Mouse (Mus musculus): ENCODE measurements around the gene Actbl2. TPM values are rescaled to one million over a fixed set of nuclear protein-coding genes. Genes with fewer than 3 reads are reported as not detected.
A peak's percentile ranks its signal among the peaks of the same experiment; 100 is the strongest.

The Actbl2 gene
- not detected in 2 replicates for polyA plus RNA-seq (2015; fragmentation: Nextera tagmentation; extraction: Ambion mirVana)

- 87% methylated on average over 5 of the region's 5 CpGs for WGBS
- Histone ChIP-seq H3K9me3 (no peaks in the 10 kb centered on the region), H3K27ac (replicated peaks) (no peak within 1 kb of the TSS), H3K4me3 (no peak within 1 kb of the TSS), H3K4me1 (replicated peaks) (no peaks in the 10 kb centered on the region; the same call in 1 of the 2 replicates), H3K27me3 (no peaks in the 10 kb centered on the region), H3K36me3 (no peaks in the 10 kb centered on the region), H3K4me2 (no peak within 1 kb of the TSS), H3K9ac (no peak within 1 kb of the TSS)
- ATAC-seq (ENCODE audit: low read depth) = no peak
Observed at GRCm38 (mm10) chr13:111254713-111255112, at the start of gene Actbl2. Gene Actbl2, plus strand, starts transcription at chr13:111255013.

- Histone ChIP-seq H3K9ac (no peak overlapping the region), H3K4me2 (no peak overlapping the region), H3K9me3 (no peaks in the 10 kb centered on the region), H3K27me3 (no peaks in the 10 kb centered on the region), H3K27ac (replicated peaks) (no peak overlapping the region; the same call in 1 of the 2 replicates), H3K4me3 (no peak overlapping the region), H3K4me1 (replicated peaks) (no peaks in the 10 kb centered on the region), H3K36me3 (no peaks in the 10 kb centered on the region)
- no peak for ATAC-seq (ENCODE audit: low read depth)
- 62% methylated on average over 8 of the region's 8 CpGs for WGBS
Observed at GRCm38 (mm10) chr13:111210649-111211378, 44.0 kb upstream of the Actbl2 start.

GRCm38 (mm10) chr13:111228768-111229167 is 26.0 kb upstream of the Actbl2 start:
- Histone ChIP-seq H3K4me1 (replicated peaks) (no peaks in the 10 kb centered on the region), H3K9me3 (no peaks in the 10 kb centered on the region), H3K4me2 (no peak overlapping the region), H3K9ac (no peak overlapping the region), H3K27ac (replicated peaks) (no peak overlapping the region), H3K27me3 (no peaks in the 10 kb centered on the region), H3K4me3 (no peak overlapping the region), H3K36me3 (no peaks in the 10 kb centered on the region)
- ATAC-seq (ENCODE audit: low read depth) = no peak
- WGBS = 30% methylated on average over 5 of the region's 5 CpGs

GRCm38 (mm10) chr13:111229541-111229940 is 25.3 kb upstream of the Actbl2 start:
- WGBS = 92% methylated on average over 6 of the region's 6 CpGs
- Histone ChIP-seq H3K4me3 (no peak overlapping the region), H3K27ac (replicated peaks) (no peak overlapping the region), H3K4me2 (no peak overlapping the region), H3K9ac (no peak overlapping the region), H3K27me3 (no peaks in the 10 kb centered on the region), H3K36me3 (no peaks in the 10 kb centered on the region), H3K4me1 (replicated peaks) (no peaks in the 10 kb centered on the region), H3K9me3 (no peaks in the 10 kb centered on the region)
- ATAC-seq (ENCODE audit: low read depth) = no peak

- Histone ChIP-seq H3K36me3 (no peaks in the 10 kb centered on the region), H3K4me2 (no peak overlapping the region), H3K27me3 (no peaks in the 10 kb centered on the region), H3K4me1 (replicated peaks) (no peaks in the 10 kb centered on the region), H3K4me3 (no peak overlapping the region), H3K9me3 (no peaks in the 10 kb centered on the region), H3K9ac (no peak overlapping the region), H3K27ac (replicated peaks) (no peak overlapping the region)
- no peak for ATAC-seq (ENCODE audit: low read depth)
- 73% methylated on average over 7 of the region's 7 CpGs for WGBS
Observed at GRCm38 (mm10) chr13:111232416-111232815, 22.4 kb upstream of the Actbl2 start.

GRCm38 (mm10) chr13:111233356-111233755 is 21.5 kb upstream of the Actbl2 start:
- ATAC-seq (ENCODE audit: low read depth) = no peak
- Histone ChIP-seq H3K9me3 (no peaks in the 10 kb centered on the region), H3K36me3 (no peaks in the 10 kb centered on the region), H3K4me1 (replicated peaks) (no peaks in the 10 kb centered on the region), H3K9ac (no peak overlapping the region), H3K4me2 (no peak overlapping the region), H3K4me3 (no peak overlapping the region), H3K27ac (replicated peaks) (no peak overlapping the region), H3K27me3 (no peaks in the 10 kb centered on the region)
- WGBS = 82% methylated on average over 5 of the region's 5 CpGs

- no peaks in the 10 kb centered on the region for H3K9me3 ChIP-seq
- no peaks in the 10 kb centered on the region for H3K27me3 ChIP-seq
- no peak overlapping the region for H3K4me2 ChIP-seq
- ATAC-seq (ENCODE audit: low read depth) = no peak
- no peaks in the 10 kb centered on the region for H3K4me1 ChIP-seq (replicated peaks)
- H3K36me3 ChIP-seq = no peaks in the 10 kb centered on the region
- no peak overlapping the region for H3K9ac ChIP-seq
- H3K4me3 ChIP-seq = no peak overlapping the region
- H3K27ac ChIP-seq (replicated peaks) = no peak overlapping the region
- WGBS = 78% methylated on average over 3 of the region's 3 CpGs
Observed at GRCm38 (mm10) chr13:111234573-111234972, 20.2 kb upstream of the Actbl2 start.

GRCm38 (mm10) chr13:111235719-111236166 is 19.1 kb upstream of the Actbl2 start:
- Histone ChIP-seq H3K27ac (replicated peaks) (no peak overlapping the region), H3K4me2 (no peak overlapping the region), H3K4me3 (no peak overlapping the region), H3K9ac (no peak overlapping the region), H3K36me3 (no peaks in the 10 kb centered on the region), H3K4me1 (replicated peaks) (no peaks in the 10 kb centered on the region), H3K9me3 (peaks cover 8% of the 10 kb centered on the region; the same call in 1 of the 2 replicates), H3K27me3 (no peaks in the 10 kb centered on the region)
- WGBS = 60% methylated on average over 6 of the region's 6 CpGs
- ATAC-seq (ENCODE audit: low read depth) = peak; percentile 40

GRCm38 (mm10) chr13:111236461-111236864 is 18.4 kb upstream of the Actbl2 start:
- no peaks in the 10 kb centered on the region for H3K27me3 ChIP-seq
- H3K36me3 ChIP-seq = no peaks in the 10 kb centered on the region
- peaks cover 8% of the 10 kb centered on the region; the same call in 1 of the 2 replicates for H3K9me3 ChIP-seq
- H3K4me1 ChIP-seq (replicated peaks) = no peaks in the 10 kb centered on the region
- H3K27ac ChIP-seq (replicated peaks) = no peak overlapping the region
- H3K9ac ChIP-seq = no peak overlapping the region
- H3K4me2 ChIP-seq = no peak overlapping the region
- H3K4me3 ChIP-seq = no peak overlapping the region
- no peak for ATAC-seq (ENCODE audit: low read depth)
- WGBS = 83% methylated on average over 9 of the region's 9 CpGs

GRCm38 (mm10) chr13:111237296-111237695 is 17.5 kb upstream of the Actbl2 start:
- 90% methylated on average over 1 of the region's 1 CpGs for WGBS
- H3K9ac ChIP-seq = no peak overlapping the region
- no peak overlapping the region for H3K4me2 ChIP-seq
- H3K36me3 ChIP-seq = no peaks in the 10 kb centered on the region
- H3K27ac ChIP-seq (replicated peaks) = no peak overlapping the region
- H3K4me3 ChIP-seq = no peak overlapping the region
- H3K27me3 ChIP-seq = no peaks in the 10 kb centered on the region
- H3K9me3 ChIP-seq = peaks cover 8% of the 10 kb centered on the region; the same call in 1 of the 2 replicates
- no peak for ATAC-seq (ENCODE audit: low read depth)
- no peaks in the 10 kb centered on the region for H3K4me1 ChIP-seq (replicated peaks)

GRCm38 (mm10) chr13:111237865-111238465 is 16.8 kb upstream of the Actbl2 start:
- Histone ChIP-seq H3K4me1 (replicated peaks) (no peaks in the 10 kb centered on the region), H3K4me2 (no peak overlapping the region), H3K4me3 (no peak overlapping the region), H3K27me3 (no peaks in the 10 kb centered on the region), H3K9ac (no peak overlapping the region), H3K9me3 (peaks cover 8% of the 10 kb centered on the region; the same call in 1 of the 2 replicates), H3K27ac (replicated peaks) (no peak overlapping the region), H3K36me3 (no peaks in the 10 kb centered on the region)
- 54% methylated on average over 3 of the region's 3 CpGs for WGBS
- ATAC-seq (ENCODE audit: low read depth) = peak; percentile 53; the same call in 1 of the 2 replicates

GRCm38 (mm10) chr13:111251106-111251505 is 3.7 kb upstream of the Actbl2 start:
- Histone ChIP-seq H3K36me3 (no peaks in the 10 kb centered on the region), H3K4me2 (no peak overlapping the region), H3K4me1 (replicated peaks) (no peaks in the 10 kb centered on the region), H3K9me3 (no peaks in the 10 kb centered on the region), H3K27me3 (no peaks in the 10 kb centered on the region), H3K9ac (no peak overlapping the region), H3K4me3 (no peak overlapping the region), H3K27ac (replicated peaks) (no peak overlapping the region)
- no peak for ATAC-seq (ENCODE audit: low read depth)
- WGBS = 81% methylated on average over 5 of the region's 5 CpGs

Data from neural tube, embryonic 13.5 days (tissue).